Mouse (Mus musculus) C2C12 (cell line): ENCODE measurements around the gene Sox5.

Experiments used
- CTCF ChIP-seq: IDR thresholded peaks from one replicate; pipeline ENCODE4 v1.5.1; 2011; ENCODE audit not compliant: control insufficient read depth, insufficient read depth, insufficient read length
- MAX ChIP-seq: IDR thresholded peaks from one replicate; pipeline ENCODE4 v1.6.1; 2011; ENCODE audit warnings: mild to moderate bottlenecking, control low read depth

DNA sequence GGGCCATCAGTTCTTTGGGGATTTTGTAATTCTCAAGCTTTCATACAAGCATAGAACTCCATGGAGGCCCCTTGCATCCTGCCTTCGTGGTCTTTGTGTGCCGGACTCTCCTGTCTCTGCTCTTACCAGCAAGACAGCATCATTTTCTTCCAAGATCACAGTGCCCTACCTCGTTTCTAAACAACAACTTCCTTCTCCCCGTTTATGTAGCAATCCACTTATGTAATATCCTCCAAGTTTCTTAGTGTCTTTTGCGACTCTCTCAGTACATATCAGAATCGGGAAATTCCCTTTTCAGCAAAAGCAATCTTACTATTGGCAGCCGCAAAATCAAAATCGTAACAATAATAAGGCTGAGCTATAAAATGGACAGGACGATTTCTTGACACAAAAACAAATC lies 324.3 kb downstream of the Sox5 start:
- no peak for TF ChIP-seq CTCF
- TF ChIP-seq MAX = no peak
